Mouse (Mus musculus): ENCODE data around the gene Cend1. TPM values are rescaled to one million over a fixed set of nuclear protein-coding genes. Genes with fewer than 3 reads are reported as not detected.

Cend1 gene
- polyA plus RNA-seq, 2 experiments from 2014 or later, result not detected

- no peak for ATAC-seq
These were observed 14.0 kb upstream of the Cend1 start for GRCm38 (mm10) chr7:141443081-141443821.

GRCm38 (mm10) chr7:141442199-141442598 lies 12.9 kb upstream of the Cend1 start:
- ATAC-seq, result no peak

- no peak for ATAC-seq
These were observed 12.2 kb upstream of the Cend1 start for GRCm38 (mm10) chr7:141441460-141441859.

DNA sequence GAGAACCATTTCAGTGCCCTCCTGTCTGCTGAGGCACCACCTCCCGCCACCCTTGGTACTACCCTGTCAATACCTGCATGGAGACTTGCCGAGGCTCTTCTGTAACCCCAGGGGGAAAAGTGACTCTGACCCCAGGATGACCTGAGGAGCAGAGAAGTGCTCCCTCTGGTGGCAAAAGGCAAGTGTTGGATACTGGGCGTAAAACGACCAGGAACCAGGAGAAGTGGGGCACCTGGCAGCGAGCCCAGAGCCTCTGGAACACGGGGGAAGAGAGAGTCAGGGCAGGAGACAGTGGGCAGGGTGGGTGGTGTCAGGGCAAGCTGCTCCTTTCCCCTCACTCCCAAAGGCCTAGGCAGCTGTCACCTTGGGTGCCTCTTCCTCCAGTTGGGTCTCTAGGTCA lies 11.3 kb upstream of the Cend1 start:
- ATAC-seq, result no peak

- ATAC-seq, result no peak
These were observed 10.5 kb upstream of the Cend1 start for GRCm38 (mm10) chr7:141439811-141440210.

DNA sequence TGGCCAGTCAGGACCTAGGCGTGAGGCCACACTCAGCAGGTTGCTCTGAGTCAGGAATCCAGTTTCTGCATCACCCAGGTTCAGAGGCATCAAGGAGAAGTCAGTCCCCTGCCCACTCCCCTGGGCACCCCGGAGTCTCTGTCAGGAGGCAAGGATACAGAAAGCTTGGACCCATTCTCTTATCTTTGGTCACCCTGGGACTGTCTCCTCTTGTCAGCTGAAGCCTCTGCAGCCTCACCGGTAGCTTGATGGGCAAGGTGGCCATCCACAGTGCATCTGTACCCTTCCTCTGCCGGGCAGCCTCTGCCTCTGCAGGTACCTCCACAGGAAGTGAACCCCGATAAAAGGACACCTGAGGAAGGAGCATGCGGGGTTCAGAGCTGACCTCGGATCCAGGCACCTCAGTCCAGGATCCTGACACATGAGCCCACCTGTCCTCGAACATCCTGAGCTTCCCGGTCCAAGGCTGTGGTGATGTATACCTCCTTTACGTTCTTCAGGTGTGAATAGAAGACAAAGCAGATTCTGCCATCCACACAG lies 9.9 kb upstream of the Cend1 start:
- ATAC-seq, result no peak

GRCm38 (mm10) chr7:141438201-141438968 lies 9.1 kb upstream of the Cend1 start:
- no peak for ATAC-seq

DNA sequence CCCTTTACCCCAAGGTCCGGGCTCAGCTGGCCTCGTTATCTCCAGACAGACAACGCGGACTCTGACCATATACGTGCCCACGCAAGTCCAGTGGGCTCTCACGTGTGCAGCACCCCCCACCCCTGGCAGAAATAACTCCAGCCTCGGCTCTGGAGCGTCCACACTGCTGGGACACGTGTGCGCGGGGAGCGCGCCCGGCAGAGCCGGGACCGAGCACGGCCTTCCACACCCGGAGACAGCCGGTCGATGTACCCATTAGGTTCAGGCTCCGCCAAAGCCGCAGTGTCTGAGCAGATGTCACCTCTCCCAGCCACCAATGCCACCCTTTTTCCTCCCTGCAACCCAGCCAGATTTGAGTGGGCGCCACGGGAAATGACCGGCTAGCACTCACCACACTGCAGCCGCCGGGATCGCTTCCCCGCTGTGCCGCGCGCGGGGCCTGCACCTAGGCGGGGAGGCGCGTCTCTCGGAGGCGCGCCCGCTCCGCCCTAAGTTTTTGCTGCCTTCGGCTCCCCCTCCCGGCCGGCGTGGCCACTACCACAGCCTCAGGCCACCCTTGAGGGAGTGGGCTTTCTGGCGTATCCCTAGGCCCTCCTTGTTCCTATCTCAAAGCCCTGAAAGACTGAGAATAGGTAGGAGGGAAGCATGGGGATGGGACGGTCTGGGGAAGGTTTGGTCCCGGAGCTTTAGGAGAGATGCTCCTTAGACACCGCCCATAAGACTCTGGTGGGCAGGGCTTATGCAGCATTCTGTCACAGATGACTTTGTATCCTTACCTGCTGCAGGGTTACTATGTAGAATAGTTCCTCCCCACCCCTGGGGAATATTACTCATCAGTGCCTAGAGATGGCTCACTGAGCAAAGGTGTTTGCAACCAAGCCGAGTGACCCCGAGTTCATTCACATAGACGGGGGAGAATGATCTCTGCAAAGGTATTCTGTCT lies 8.2 kb upstream of the Cend1 start, which contains the start of gene Slc25a22:
Slc25a22 (minus strand) TSS at position 715 of the 943 bp plus-strand sequence.
- ATAC-seq, result peak; percentile 81

GRCm38 (mm10) chr7:141436523-141436892 lies 7.2 kb upstream of the Cend1 start:
- no peak for ATAC-seq

- no peak for ATAC-seq
These were observed 6.7 kb upstream of the Cend1 start for GRCm38 (mm10) chr7:141435856-141436522.

GRCm38 (mm10) chr7:141435129-141435855 lies 6.0 kb upstream of the Cend1 start:
- peak; percentile 64 for ATAC-seq

DNA sequence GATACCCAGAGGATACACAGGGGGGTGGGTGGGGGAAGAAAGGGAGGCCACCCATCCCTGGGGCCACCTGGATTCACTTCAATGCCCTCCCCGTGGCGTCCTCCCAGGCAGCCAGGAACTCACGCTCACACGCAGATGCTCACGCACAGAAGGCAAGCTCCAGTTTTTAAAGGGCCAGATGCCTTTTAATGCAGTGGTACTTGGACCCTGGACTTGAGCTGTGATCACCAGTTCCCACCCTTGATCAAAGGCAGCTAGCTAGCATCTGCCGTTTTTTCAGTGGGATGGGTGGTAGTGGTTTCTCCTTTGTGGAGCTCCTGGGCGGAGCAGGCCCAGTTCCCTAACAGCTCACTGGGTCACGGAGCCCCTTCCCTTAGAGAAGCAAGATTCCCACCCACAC lies 5.2 kb upstream of the Cend1 start:
- ATAC-seq, result no peak

- no peak for ATAC-seq
These were observed 4.5 kb upstream of the Cend1 start for GRCm38 (mm10) chr7:141433517-141434400.

DNA sequence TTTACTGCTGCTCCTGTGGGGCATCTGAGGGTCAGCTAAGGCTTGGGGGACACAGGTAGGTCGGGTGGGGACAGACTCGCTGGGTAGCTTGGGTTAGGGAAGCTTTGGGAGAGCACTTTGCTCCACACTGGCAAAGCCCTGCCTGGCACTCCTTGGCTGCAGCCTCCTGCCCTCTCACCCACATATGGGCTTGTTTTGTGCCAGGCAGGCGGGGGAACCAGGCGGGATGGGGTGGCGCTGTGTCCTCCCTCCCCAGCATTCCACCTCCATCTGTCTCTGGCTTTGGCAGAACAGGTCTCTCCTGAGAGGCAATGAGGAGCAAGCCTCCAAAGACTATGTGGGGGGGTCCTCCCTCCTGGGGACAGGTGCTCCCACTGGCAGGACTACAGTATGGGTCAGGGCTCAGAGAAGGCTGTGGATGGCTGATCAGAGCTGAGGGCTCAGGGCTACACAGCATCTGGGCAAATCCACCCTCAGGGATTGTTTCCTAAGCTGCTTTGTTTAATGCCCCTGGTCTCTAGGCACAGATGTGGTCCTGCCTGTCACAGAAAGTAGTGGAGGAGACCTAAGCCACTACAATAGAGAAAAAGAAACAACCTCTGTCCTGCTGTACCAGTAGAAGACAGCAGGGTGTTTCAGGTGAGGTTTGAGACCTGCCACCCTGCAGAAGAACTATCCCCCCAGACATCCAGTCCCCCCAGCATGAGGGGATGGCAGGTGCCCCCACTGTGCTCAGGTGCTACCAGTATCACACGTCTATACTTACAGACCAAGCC lies 3.6 kb upstream of the Cend1 start:
- ATAC-seq, result no peak

GRCm38 (mm10) chr7:141432186-141432611 lies 2.9 kb upstream of the Cend1 start:
- ATAC-seq, result no peak

DNA sequence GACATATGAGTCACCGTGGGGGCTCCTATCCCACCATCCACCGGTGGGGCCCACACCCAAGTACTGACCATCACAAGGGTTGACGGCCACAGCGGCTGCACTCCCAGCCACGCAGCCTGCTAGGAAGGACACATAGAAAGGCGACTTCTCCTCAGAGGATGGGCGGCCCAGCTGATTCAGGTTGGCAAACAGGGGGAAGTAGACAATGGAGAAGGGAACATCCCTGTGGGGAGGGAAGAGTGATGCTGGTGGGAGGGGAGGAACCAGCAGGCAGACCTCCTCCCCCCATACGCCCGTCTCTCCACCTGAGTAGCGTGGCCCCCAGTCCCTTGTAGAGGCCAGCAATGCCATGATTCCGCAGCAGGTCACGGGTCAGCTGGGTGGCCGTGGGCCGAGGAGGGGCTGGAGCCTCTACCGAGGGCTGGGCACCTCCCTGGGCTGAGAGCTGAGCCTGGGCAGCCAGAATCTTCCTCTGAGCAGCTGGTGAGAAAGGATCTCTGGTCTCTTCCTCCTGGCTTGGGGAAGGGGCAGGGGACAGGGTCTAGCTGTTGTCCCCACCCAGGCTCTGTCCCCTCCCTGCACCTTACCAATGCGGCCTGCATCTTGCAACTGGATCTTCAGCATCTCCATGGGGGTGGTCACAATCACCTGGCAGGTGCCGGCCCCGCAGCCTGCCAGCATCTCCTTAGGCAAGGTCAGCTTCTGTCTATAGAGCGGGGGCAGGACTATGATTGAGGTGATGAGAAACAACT lies 2.3 kb upstream of the Cend1 start:
- ATAC-seq, result no peak

GRCm38 (mm10) chr7:141430585-141431240 lies 1.4 kb upstream of the Cend1 start:
- no peak for ATAC-seq

Data from activated CD4-positive, CD25-positive, alpha-beta regulatory T cell, adult 4 months (primary cell).